Mouse (Mus musculus): ENCODE results near the gene Slc27a1.
"Not testable (repeated sequence)": the region's sequence is repeated elsewhere in the genome, so short reads cannot be mapped to it uniquely, and the experiment has no call there.

The Slc27a1 gene

DNA sequence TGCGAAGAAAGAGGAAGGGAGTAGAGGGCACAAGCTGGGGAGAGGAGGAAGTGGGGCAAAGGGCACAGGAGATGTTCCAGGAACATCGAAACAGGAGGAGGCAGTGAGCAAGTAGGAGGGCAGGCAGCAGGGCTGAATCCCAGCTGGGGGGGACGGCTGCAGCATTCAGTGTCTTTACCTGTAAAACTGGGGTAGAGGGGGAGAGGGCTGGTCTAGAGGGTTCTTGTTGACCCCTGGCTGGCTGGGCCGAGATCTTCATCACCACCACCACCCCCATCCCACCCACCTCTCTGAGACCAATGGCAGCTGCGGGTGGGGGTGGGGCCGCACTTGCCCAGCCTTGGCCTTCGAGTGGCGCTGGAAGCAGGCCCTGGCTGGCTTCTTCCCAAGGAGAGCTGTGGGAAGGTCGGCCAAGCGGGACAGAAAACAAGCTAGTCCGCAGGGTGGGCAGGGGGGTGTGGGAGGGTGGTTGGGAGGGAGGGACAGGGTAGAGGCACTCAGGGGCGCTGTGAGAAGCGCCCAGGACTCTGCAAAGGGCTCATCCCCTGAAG is at the start of gene Slc27a1:
Slc27a1 (plus strand) TSS at position 496 of the 551 bp plus-strand sequence.
- peak in 1 of 2 experiments; percentile 64 for DNase-seq (ENCODE audit: low spot score in 2 of 2)

GRCm38 (mm10) chr8:71519037-71519825 is 49.5 kb upstream of the Slc27a1 start:
- not testable (repeated sequence) for DNase-seq (ENCODE audit: low spot score in 2 of 2)

DNA sequence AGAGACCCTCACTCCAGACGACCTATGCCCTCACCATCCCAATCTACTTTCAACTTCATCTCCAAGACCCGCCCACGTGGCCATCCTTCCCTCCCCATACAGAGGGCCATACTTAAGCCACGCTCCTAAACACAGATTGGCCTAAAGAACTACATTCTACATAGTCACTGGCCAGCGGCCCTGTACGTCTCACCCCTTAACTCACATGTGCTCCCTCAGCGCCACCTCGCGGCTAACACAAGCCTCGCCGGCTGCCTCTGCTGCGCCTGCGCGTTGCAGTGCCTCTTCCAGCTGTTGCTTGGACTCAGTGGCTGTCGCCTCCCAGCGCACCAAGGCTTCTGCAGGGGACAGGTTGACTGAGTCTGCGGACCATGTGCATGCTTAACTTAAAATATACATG is 47.0 kb upstream of the Slc27a1 start:
- peak; percentile 74 to 94 for DNase-seq (ENCODE audit: low spot score in 2 of 2)

GRCm38 (mm10) chr8:71525226-71526050 is 43.2 kb upstream of the Slc27a1 start, which contains the start of gene Ccdc194:
Gene Ccdc194, minus strand, starts transcription at chr8:71525711.
- no peak for DNase-seq (ENCODE audit: low spot score in 2 of 2)

GRCm38 (mm10) chr8:71526272-71526671 is 42.4 kb upstream of the Slc27a1 start:
- DNase-seq (ENCODE audit: low spot score in 2 of 2): no peak

GRCm38 (mm10) chr8:71527162-71527870 is 41.4 kb upstream of the Slc27a1 start:
- no peak for DNase-seq (ENCODE audit: low spot score in 2 of 2)

GRCm38 (mm10) chr8:71528362-71529073 is 40.2 kb upstream of the Slc27a1 start:
- DNase-seq (ENCODE audit: low spot score in 2 of 2): no peak

- peak in 1 of 2 experiments; percentile 55 for DNase-seq (ENCODE audit: low spot score in 2 of 2)
Observed at GRCm38 (mm10) chr8:71530735-71531467, 37.8 kb upstream of the Slc27a1 start.

GRCm38 (mm10) chr8:71534263-71534810 is 34.3 kb upstream of the Slc27a1 start:
- DNase-seq (ENCODE audit: low spot score in 2 of 2): no peak

DNA sequence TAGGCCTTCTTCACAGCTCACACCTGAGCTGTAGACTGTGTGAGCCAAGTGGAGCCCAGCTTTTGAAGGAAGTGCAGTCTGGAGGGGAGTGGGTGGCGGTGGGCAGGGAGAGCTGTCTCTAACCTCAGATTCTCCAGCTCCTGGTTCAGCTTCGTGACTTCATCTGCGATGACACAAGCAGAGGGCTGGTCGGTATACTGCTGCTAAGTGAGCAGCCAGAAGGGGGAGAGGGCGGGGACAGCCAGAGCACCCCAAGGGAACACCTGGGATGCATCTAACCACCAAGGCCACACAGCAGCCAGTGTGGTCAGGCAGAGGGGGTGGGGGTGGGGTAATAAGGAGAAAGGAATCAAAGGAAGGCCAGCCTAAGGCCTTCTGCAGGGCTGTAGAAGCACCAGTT is 33.0 kb upstream of the Slc27a1 start:
- no peak for DNase-seq (ENCODE audit: low spot score in 2 of 2)

DNA sequence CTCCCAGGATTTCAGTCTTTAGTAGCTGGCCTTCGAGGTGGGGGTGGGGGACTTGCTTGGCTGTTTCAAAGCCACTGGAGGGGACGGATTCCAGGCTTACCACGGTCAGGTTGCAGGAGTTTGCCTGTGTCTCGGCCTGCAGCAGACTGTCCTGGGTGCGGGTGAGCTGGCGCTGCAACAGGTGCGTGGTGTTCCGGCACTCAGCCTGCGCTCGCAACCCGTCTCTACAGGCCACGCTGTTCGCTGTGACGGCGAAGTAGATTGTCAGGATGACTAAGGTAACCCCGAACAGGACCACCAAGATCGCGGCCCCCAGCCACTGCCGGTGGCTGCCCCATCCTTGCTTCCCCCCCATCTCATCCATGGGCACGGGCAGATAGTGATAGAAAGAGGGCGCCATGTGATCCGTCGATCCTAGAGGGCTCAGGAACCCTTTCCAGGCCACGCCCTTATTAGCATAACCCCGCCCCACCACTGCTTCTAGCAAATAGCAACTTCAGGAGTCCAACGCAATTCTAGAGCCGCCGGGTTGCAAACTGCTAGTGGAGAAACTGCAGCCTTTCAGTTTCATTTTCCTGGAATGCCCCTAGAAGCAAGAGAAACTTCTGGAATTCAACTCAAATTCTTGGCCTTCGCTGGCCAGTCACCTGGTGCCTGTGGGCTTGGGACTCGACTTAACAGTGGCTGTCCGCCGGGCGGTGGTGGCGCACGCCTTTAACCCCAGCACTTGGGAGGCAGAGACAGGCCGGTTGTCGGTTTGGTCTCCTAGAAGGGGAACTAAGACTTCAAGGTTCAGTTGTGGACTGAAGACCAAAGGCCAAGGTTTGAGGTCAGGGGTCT is 31.4 kb upstream of the Slc27a1 start, which contains the start of gene Bst2:
Bst2 (minus strand) TSS at position 429 of the 840 bp plus-strand sequence.
- peak in 1 of 2 experiments; percentile 53 for DNase-seq (ENCODE audit: low spot score in 2 of 2)

DNA sequence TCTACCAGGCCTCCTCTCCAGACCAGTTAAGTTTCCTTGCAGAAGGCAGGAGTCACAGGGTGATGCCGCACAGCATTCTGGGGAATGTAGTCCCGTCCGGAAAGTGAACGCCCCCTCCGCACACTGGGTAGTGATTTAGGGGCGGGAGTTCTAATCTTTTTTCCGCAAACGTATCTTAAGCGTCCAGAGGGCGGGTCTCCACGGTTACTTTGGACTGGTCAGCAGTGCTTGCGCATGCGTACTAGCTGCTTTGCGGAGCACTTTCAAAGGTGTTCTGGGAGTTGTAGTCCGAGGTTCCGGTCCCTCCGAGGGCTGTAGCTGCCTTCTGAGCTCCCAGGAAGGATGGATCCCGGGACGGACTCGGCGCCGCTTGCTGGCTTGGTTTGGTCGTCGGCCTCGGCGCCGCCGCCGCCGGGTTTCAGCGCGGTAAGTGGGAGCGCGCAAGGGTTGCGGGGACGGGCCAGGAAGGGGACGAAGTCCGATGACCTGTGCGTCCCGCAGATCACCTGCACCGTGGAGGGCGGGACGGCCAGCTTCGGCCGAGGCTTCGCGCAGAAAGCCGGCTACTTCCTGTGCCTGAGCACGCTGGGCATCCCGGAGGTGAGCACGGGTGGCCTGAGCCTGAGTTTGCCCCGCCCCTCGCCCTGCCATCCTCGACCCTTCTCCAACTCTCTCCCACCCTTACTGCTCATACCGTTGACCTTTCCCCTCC is 25.9 kb upstream of the Slc27a1 start, which contains the start of gene Mvb12a:
Mvb12a (plus strand) TSS at position 291 of the 712 bp plus-strand sequence.
- DNase-seq (ENCODE audit: low spot score in 2 of 2): peak; percentile 97 to 99

DNA sequence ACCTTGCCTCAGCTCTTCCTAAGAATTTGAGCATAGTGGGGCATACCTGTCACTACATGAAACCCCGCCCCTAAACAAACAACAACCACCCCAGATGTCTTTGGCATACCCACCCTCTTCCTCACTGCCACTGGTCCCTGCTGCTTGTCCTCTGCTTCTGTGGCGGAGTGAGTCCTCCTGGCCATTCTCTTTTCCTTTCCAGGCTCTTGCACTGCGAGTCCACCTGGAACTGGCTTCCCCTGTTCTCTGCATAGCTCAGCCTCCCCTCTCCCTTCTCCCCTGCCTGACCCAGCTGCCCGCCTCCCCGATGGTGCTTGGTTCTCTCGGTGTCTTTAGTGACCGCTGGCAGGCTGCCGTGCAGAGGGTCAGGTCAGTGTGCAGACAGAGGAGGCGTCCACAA is 24.9 kb upstream of the Slc27a1 start:
- DNase-seq (ENCODE audit: low spot score in 2 of 2): no peak

GRCm38 (mm10) chr8:71545053-71545452 is 23.6 kb upstream of the Slc27a1 start:
- DNase-seq (ENCODE audit: low spot score in 2 of 2): no peak

DNA sequence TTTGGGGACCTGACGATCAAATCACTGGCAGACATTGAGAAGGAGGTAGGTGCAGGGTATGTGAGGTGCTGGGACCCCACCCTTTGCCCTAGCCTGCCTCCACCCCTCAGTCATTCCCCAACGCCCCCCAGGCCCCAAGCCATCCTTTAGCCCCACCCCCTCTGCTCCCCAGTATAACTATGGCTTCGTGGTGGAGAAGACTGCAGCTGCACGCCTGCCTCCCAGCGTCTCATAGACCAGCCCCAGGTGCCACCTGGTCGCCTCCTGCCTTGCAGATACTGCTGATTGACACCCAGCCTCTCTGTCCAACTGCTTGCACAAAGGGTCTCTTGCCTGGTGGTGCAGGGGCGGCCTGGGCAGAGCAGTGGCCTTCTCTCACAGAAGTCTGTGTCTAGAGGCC is 21.1 kb upstream of the Slc27a1 start:
- DNase-seq (ENCODE audit: low spot score in 2 of 2): no peak

GRCm38 (mm10) chr8:71550754-71551153 is 17.9 kb upstream of the Slc27a1 start:
- DNase-seq (ENCODE audit: low spot score in 2 of 2): no peak

- no peak for DNase-seq (ENCODE audit: low spot score in 2 of 2)
Observed at GRCm38 (mm10) chr8:71552770-71553169, 15.9 kb upstream of the Slc27a1 start.

- DNase-seq (ENCODE audit: low spot score in 2 of 2): no peak
Observed at GRCm38 (mm10) chr8:71554001-71554400, 14.7 kb upstream of the Slc27a1 start.
